Mouse (Mus musculus) gastrocnemius, adult 8-10 months (tissue): ENCODE data around the gene Mrps14. TPM values are rescaled to one million over a fixed set of nuclear protein-coding genes. Genes with fewer than 3 reads are reported as not detected.

Source experiments
- DNase-seq, 2 experiments: peaks; one replicate each; pipeline ENCODE4 v3.0.0; 2022; ENCODE audit warnings: low spot score in 2 of 2
- total RNA-seq, 4 experiments: library from RNA; stranded (reverse); gene quantifications; 2 replicates each; pipeline ENCODE4 v1.2.4; 2022

Gene Mrps14
- total RNA-seq = 10 to 100 TPM; 74.2 to 82.8 (median 81.0) TPM

DNA sequence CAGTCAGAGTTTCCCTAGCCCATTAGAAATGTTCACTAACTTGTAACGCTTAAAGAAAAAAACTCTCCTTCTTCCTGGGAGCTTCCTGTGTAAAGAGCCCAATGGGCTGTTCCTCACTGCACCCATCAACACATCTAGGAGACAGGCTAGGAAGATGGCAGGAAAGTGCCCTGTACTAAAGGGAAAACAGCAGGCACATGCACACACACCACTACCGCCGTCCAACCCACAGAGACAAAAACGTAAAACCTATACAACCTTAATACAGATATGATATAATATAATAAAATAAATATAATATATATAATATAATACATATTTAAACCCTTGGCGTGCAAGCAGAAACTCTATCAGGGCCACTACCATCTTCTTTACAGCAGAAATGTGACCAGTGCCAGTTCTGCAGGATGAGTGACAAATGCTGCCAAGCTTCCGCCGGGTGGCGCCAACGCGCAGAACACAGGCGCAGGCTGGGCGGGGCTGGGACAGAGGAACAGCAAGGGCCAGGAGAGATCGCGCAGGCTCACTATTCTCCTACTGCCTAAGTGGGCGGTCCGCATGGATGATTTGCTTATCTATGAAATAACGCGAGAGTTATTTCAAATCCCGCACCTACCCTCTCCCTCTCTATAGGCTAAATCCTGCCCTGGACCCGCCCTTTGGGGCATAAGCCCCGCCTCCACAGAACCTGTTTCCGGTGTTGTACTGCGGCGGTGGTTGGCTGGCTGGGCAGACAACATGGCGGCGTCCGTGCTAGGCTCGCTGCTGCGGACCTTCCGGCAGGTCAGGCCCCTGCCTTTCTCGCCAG is at the start of gene Mrps14:
Mrps14 (plus strand) TSS at position 687 of the 808 bp plus-strand sequence.
- DNase-seq = peak; percentile 97 to 98

GRCm38 (mm10) chr1:160145606-160146005 is 49.4 kb upstream of the Mrps14 start:
- no peak for DNase-seq

GRCm38 (mm10) chr1:160147274-160147673 is 47.7 kb upstream of the Mrps14 start:
- no peak for DNase-seq

DNA sequence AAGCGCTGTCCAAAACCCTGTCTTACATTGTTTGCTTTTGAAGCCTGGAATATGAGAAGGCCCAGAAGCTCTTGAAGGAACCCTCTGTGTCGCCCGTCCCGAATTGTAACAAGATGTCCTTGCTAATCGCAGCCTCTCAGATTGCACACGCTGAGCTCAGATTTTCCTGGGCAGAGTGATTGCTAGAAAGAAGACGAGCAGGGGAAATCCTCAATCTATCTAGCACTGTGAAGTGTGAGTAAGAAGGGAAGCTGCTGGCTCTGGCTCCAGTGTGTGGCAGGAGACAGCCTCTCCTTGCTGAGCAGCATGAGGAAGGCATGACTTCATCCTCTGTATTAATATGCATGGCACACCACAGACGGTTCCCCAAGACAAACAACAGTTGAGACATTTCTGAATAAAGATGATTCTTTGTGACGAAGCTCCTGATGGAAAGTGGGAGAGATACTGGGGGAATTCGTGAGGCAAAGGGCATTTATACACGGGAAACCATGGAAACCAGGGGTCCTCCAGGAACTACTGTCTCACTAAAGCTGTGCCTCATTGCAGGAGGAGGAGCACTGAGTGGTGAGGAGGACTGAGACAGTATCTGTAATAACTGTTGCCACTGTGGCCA is 45.6 kb upstream of the Mrps14 start:
- no peak for DNase-seq

DNA sequence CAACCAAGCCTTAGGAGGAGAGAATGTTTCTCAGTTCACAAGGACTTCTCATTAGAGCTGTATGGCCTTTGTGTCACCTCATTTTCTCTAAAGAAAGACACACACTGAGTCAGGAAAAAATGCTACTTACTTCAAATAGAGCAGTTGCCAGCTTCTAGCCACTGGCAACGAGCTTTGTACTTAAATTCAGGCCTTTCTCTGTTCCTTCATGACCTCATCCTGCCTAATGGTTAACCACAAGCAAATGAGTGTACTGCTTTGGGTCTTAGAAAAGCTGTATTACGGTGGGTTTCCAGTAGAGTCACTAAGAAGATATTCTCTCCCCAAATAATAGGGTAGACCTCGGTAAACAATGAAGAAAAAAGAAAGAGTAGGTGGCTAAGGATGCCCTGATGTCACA is 44.3 kb upstream of the Mrps14 start:
- no peak for DNase-seq

GRCm38 (mm10) chr1:160153480-160153879 is 41.5 kb upstream of the Mrps14 start, which contains the start of gene Tnn:
TSS of gene Tnn (minus strand) at chr1:160153580.
- DNase-seq = no peak

- no peak for DNase-seq
Observed at GRCm38 (mm10) chr1:160158190-160158589, 36.8 kb upstream of the Mrps14 start.

DNA sequence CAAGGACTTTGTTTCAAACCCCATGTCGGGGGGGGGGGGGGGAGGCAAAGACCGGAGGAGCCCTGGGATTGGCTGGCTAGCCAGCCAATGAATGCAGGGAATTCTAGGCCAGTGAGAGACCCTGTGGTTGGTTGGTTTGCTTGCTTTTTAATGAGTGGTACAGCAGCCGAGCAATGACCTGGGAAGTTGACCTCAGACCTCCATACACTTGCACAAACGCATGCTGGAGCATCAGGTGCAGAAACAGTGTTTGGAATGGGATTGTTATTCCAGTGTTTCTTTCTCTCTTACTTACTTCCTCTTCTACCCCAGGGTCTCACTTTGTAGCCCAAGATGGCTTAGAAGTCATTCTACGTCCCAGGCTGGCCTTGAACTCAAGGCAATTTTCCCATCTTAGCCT is 28.4 kb upstream of the Mrps14 start:
- DNase-seq = no peak

DNA sequence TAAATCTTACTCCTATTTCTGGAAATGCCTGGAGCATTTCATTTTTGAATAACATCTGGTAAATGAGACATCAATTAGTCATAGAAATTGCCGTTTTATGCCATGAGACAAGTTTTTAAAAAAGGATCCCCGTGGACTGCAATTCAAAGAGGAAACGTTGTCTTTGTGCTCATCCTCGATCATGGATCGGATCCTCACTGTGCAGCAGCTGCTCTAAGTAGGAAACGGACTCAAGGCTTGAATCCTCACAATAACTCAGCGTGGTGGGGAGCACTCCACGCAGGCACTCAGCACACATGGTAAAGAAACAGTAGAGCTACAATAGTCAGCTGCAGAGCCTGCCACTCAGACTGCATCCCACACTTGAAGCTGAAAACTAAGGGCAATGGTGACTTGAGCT is 18.1 kb upstream of the Mrps14 start:
- DNase-seq = no peak

DNA sequence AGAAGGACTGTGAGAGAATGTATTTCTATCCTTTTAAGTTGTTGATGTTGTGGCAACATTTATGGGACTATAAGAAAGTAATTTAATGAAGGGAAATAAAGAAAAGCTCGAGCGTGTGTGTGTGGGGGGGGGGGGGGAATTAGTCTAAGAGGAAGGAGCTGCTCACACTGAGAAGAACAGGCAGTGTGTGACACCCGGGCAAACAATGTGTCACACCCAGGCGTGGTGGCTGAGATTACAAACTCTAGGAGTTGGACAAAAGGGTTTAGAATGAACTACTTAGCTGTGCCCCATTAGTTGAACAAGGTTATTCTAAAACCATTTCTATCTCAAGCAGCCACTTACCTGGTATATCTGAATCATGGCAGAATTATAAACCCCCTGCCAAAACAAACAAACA is 13.8 kb upstream of the Mrps14 start:
- DNase-seq = no peak

DNA sequence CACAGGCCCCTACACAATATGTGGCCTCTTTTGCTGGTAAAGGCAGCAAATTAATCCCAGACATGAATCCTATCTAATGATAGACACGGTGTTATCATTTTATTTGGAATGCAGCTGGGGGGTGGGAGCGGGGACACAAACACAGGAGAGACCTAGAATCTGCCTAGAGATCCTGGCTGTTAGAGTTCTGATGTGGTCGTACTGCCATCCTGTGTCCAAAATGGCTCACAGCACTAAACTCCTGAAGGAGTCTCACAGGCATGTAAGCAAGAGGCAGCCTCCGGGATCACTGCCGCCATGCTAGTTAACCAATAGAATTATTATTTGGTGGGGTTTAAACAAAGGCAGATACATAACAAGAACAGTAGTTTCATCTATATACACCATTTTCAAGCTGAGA is 10.5 kb upstream of the Mrps14 start:
- DNase-seq = no peak

DNA sequence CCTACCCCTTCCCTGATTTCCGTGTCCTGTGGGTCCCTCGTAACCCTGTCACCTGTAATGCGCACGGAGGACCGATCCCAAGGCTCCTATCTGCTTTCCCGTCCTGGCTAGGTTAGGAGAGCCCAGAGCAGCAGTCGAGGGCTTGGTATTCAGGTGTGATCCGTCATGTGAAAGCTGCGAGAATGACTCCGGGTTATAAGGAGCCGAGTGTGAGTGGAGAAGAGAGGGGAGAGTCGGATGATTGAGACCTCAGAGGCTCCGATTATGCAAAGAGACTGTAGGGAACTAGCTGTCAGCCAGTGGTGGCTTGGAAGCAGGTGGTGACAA is 285 bp downstream of the Mrps14 start:
- DNase-seq = no peak

DNA sequence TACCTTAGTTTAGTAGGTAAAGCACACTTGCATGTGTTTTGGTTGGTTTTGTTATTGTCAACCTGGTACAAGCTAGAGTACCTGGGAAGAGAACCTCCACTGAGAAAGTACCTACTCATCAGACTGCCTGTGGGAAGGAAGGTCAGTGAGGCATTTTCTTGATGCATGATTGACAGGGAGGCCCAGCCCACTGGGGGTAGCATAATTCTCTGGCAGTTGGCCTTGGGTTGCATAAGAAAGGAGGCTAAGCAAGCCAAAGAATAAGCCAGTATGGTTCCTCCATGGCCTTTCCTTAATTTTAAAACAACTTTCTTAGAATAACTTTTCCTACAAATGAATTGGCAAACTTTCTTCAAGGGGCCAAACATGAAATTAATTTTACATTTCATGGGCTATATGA is 10.5 kb downstream of the Mrps14 start:
- no peak for DNase-seq

DNA sequence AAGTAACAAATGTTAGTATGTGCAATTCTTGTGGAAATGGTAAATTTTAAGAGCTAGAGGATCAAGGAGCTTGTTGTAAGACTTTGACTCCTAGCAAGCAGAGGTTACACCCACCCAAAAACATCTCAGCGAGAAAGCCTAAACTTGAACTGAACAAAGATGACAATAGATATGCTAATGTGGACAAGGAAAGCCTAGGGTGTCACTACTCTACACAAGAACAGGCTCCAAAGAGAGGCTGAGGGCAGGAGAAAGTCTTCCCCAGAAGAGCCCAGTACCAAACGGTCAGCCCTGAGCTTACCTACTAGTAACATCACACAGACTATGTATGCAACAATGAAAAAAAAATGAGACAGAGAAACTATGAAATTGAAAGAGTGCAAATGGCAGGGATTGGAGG is 14.8 kb downstream of the Mrps14 start:
- DNase-seq = no peak

DNA sequence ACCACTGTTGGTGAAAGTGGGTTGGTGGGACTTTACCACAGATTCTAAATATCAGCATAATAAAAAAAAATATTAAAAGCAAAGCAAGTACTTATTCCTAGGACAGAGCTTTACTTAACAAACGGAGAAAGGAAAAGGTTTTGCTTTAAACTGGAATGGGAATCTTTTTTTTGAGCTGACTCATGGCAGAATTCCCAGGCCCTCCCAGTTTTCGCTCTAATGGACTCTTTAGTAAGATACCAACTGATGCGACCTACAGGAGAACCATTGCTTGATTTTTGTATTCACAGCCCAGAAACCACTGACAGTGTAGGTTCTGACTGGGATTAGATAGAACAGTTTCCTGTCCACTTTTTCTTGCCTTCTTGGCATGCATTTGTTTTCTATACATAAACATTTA is 15.6 kb downstream of the Mrps14 start:
- no peak for DNase-seq

- no peak for DNase-seq
Observed at GRCm38 (mm10) chr1:160211597-160212122, 16.6 kb downstream of the Mrps14 start.

GRCm38 (mm10) chr1:160212123-160212691 is 17.2 kb downstream of the Mrps14 start:
- DNase-seq = peak; percentile 9 to 42

DNA sequence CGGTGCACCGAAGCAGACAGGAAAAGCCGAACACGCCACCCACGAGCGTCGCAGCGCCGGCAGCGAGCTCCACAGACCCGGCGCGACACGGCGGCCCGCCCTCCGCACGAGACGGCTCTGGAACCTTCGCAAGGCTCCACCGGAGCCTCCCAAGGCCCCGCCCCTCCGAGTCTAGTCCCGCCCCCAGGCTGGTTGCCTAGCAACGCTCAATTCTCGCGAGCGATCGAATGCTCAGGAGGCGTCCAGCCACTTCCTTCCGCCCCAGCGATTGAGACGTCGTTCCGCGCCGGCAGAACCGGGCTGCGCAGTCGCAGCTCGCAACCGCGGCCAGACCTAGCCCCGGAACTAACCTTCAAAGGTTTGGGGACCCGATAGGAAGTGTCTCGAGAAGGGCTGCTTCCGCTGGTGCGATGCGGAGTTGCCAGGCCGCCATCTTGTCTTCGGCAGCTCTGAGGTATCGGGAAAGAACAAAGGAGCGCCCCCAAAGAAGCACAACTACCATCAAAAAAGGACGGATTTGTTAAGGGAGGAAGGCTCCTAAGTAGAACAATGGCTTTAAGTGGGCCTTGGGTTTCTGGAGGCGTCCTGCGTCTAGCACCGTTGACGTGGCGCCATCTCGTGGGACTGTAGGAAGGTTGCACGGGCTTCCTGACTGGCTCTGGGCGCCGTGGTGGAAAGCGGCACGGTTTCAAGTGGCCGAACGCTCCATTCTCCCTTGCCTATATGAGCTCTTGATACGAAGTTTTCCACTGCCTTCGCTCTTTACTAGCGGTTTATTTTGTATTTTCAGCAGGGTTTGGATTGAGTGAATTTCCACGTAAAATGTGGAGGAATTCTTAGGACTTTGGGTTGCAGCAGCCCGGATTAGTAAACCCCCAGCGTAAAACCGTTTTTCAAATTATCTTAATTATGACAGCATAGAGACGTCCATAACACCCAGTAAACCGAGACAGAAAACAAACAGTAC is 18.0 kb downstream of the Mrps14 start, which contains the start of gene Cacybp:
Cacybp (minus strand) TSS at position 173 of the 967 bp plus-strand sequence.
- peak; percentile 99 to 100 for DNase-seq

DNA sequence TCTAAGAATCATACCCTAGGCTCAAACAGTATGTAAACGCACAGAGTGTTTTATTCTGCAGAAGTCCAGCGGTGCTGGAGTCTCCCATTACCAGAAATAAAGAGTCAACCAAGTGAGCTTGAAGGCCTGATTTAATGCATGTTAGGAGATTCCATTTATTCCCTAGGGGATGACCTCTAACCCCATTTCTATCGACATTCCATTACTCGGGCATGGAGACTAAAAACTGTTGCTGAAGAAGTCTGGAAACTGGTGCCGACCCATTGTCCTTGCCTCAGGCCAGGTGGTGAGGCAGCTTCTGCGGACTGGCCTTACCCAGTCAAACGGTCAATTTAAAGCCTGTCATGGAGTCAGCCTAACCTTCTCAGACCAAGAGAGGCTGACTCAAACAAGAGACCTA is 19.2 kb downstream of the Mrps14 start:
- DNase-seq = no peak

DNA sequence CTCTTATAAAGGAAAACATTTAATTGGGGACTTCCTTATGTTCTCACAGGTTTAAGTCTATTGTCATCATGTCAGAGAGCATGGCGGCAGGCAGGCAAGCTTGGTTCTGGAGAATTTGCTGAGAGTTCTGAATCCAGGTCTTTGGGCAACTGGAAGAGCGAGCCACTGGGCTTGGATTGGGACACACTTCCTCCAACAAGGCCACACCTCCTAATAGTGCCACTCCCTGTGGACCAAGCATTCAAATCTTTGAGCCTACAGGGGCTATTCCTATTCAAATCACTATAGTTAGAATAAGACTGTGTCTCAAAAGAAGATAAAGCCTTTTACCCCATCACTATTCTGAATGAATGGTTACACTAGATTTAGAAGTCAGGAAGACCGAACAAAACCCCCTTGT is 22.9 kb downstream of the Mrps14 start:
- no peak for DNase-seq

- DNase-seq = no peak
Observed at GRCm38 (mm10) chr1:160224093-160224492, 29.1 kb downstream of the Mrps14 start.
